Mouse (Mus musculus): ENCODE data around the gene Cnga4. TPM values are rescaled to one million over a fixed set of nuclear protein-coding genes. Genes with fewer than 3 reads are reported as not detected.

Gene Cnga4
- total RNA-seq, 1 experiment from 2014 or later: not detected

Other genes with a start within 250 kb of the Cnga4 start
- not detected in 2 replicates for gene Olfr684, start 240.9 kb upstream of the Cnga4 start, total RNA-seq (2017)
- not detected in 2 replicates for gene Olfr685, start 218.6 kb upstream of the Cnga4 start, total RNA-seq (2017)
- not detected in 2 replicates for gene Olfr686, start 197.1 kb upstream of the Cnga4 start, total RNA-seq (2017)
- not detected in 2 replicates for gene Olfr688, start 116.5 kb upstream of the Cnga4 start, total RNA-seq (2017)
- gene Olfr689, start 93.4 kb upstream of the Cnga4 start, total RNA-seq (2017): not detected in 2 replicates
- not detected in 2 replicates for gene Olfr690, start 70.5 kb upstream of the Cnga4 start, total RNA-seq (2017)
- gene Olfr691, start 62.3 kb upstream of the Cnga4 start, total RNA-seq (2017): not detected in 2 replicates
- gene Olfr692, start 36.3 kb upstream of the Cnga4 start, total RNA-seq (2017): not detected in 2 replicates
- not detected in 2 replicates for gene Gm5901, start 29.5 kb upstream of the Cnga4 start, total RNA-seq (2017)
- gene Fam160a2, start 4.5 kb upstream of the Cnga4 start, total RNA-seq (2017): 13.2 and 15.8 TPM in 2 replicates
- gene Cckbr, start 21.2 kb downstream of the Cnga4 start, total RNA-seq (2017): not detected in 2 replicates
- gene Cavin3, start 77.7 kb downstream of the Cnga4 start, total RNA-seq (2017): 5.6 and 7.2 TPM in 2 replicates
- gene Smpd1, start 149.8 kb downstream of the Cnga4 start, total RNA-seq (2017): 11.0 and 17.9 TPM in 2 replicates
- 5.9 and 9.5 TPM in 2 replicates for gene Apbb1, start 177.1 kb downstream of the Cnga4 start, total RNA-seq (2017)
- gene Hpx, start 195.6 kb downstream of the Cnga4 start, total RNA-seq (2017): not detected in 2 replicates
- 7.5 and 17.6 TPM in 2 replicates for gene Trim3, start 229.0 kb downstream of the Cnga4 start, total RNA-seq (2017)
- gene Timm10b, start 235.5 kb downstream of the Cnga4 start, total RNA-seq (2017): 40.5 and 55.8 TPM in 2 replicates
- gene Arfip2, start 235.8 kb downstream of the Cnga4 start, total RNA-seq (2017): 25.1 and 50.5 TPM in 2 replicates
- gene Gm45799, start 236.0 kb downstream of the Cnga4 start, total RNA-seq (2017): 1.2 and 4.6 TPM in 2 replicates
- gene Dnhd1, start 246.3 kb downstream of the Cnga4 start, total RNA-seq (2017): 4.3 and 4.8 TPM in 2 replicates

Data from hematopoietic stem cell, adult 5-6 weeks (primary cell).